Mouse (Mus musculus): Measurements from ENCODE around the gene Lima1. TPM values are rescaled to one million over a fixed set of nuclear protein-coding genes. Genes with fewer than 3 reads are reported as not detected.
"Not testable (repeated sequence)": the region's sequence is repeated elsewhere in the genome, so short reads cannot be mapped to it uniquely, and the experiment has no call there.

The Lima1 gene
- 37.9 and 43.6 TPM in 2 replicates for polyA plus RNA-seq (2015; fragmentation: Nextera tagmentation; extraction: Ambion mirVana)

DNA sequence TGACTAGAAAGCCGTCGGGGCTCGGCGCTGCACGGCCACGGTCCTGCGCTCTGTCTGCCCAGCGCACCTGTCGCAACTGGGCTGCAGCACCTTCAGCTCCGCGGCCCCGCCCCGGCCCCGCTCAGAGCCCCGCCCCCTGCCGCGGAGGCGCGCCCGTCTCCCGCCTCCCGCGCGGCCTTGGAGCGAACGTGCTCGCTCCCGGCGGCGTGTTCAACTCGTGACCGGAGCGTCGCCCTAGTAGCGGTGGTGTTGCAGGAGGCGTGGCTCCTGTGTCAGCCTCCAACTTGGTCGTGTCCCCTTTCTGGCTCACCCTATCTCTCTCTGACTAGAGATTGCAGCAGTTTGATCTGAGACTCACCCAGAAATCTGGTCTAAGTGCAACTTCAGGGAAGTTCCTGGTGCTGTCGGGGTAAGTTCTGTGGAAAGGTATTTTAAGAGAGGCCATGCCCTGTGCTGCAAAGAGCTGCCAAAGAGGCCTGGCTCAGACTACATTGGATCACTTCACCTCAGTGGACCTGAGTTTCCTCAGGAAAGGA is at the start of gene Lima1:
Gene Lima1 (minus strand): TSS at position 123 of the 536 bp plus-strand sequence.
- peak within 1 kb of the TSS; percentile 96 for H3K4me2 ChIP-seq
- H3K27me3 ChIP-seq = no peaks in the 10 kb centered on the region
- peak within 1 kb of the TSS; percentile 56 for H3K27ac ChIP-seq
- WGBS = under 1% methylated on average over 38 of the region's 38 CpGs
- peak within 1 kb of the TSS; percentile 61 for H3K9ac ChIP-seq
- peak within 1 kb of the TSS; percentile 68 for H3K4me3 ChIP-seq
- H3K9me3 ChIP-seq = no peaks in the 10 kb centered on the region
- peaks cover 4% of the 10 kb centered on the region; the same call in 1 of the 2 replicates for H3K4me1 ChIP-seq
- ATAC-seq (ENCODE audit: borderline replicate concordance, extremely low read depth, low FRiP score, low TSS enrichment) = peak; percentile 92
- no peaks in the 10 kb centered on the region for H3K36me3 ChIP-seq

DNA sequence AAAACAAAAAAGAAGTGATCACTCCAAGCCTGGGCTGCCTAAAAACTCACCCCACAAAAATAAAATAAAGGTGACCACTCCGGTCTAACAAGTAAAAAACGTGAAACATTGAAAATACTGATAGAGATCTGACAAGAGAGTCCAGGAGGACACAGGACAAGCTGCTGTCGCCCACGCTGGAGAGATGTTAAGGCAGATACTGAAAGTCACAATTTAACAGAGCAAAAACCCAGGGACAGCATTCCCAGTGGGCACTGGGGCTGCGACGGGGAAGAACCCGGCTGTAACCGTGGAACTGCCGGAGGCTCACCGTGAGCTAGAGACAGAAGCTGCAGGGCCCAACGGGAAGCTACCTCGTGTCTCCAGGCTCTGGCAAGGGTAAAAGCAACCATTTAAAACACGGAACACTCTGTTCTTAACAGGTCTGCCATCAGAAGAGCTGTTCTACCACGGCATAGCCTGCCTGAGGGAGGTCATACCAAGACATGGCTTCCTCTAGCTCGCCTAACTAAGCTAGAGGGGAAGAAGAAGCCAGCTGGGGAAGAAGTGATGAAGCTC is 44.4 kb upstream of the Lima1 start:
- no peak overlapping the region for H3K27ac ChIP-seq
- no peak overlapping the region for H3K4me2 ChIP-seq
- no peaks in the 10 kb centered on the region for H3K27me3 ChIP-seq
- 73% methylated on average over 15 of the region's 15 CpGs for WGBS
- no peak overlapping the region for H3K4me3 ChIP-seq
- ATAC-seq (ENCODE audit: borderline replicate concordance, extremely low read depth, low FRiP score, low TSS enrichment) = no peak
- H3K4me1 ChIP-seq = no peaks in the 10 kb centered on the region
- no peaks in the 10 kb centered on the region for H3K36me3 ChIP-seq
- H3K9ac ChIP-seq = no peak overlapping the region
- no peaks in the 10 kb centered on the region for H3K9me3 ChIP-seq

DNA sequence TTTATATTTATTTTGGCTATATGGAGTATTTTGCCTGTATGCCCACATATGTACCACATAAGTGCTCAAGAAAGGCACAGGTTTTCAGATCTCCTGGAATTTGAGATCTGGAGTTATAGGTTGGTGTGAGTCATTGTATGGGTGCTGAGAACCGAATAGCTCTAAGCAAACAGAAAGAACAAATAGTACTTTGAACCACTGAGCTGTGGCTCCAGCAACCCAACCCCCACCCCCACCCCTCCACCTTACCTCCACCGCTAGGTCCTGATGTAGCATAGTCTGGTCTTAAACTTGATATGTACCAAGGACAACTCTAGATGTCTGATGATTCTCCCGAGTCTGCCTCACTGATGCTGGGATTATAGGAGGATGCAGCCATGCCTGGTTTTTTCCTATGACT is 42.0 kb upstream of the Lima1 start:
- H3K4me3 ChIP-seq = no peak overlapping the region
- H3K4me1 ChIP-seq = no peaks in the 10 kb centered on the region
- ATAC-seq (ENCODE audit: borderline replicate concordance, extremely low read depth, low FRiP score, low TSS enrichment) = no peak
- H3K9ac ChIP-seq = no peak overlapping the region
- no peaks in the 10 kb centered on the region for H3K36me3 ChIP-seq
- H3K9me3 ChIP-seq = no peaks in the 10 kb centered on the region
- no peak overlapping the region for H3K27ac ChIP-seq
- no peak overlapping the region for H3K4me2 ChIP-seq
- H3K27me3 ChIP-seq = no peaks in the 10 kb centered on the region
- WGBS = 65% methylated on average over 3 of the region's 3 CpGs

DNA sequence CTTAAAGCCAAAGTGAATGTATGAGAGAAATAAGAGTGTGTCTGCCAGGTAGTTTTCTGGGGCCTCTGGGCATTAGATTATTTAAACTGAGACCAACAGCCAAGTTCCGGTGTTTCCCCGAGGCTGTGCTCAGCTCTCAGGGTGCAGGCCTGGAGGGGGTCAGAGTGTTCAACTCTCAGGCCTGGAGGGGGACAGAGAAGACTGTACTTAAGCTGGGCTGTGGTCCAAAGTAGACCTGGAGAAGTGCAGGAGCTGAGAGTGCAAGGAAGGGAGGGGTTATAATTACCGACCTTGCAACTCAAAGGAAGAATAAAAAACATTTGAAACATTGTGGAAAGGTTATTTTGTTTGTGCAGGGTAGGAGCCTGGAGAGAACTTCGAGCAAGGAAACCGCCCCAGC is 39.4 kb upstream of the Lima1 start:
- Histone ChIP-seq H3K4me3 (no peak overlapping the region), H3K9ac (no peak overlapping the region), H3K27ac (no peak overlapping the region), H3K4me2 (no peak overlapping the region), H3K9me3 (no peaks in the 10 kb centered on the region), H3K27me3 (no peaks in the 10 kb centered on the region), H3K4me1 (no peaks in the 10 kb centered on the region), H3K36me3 (no peaks in the 10 kb centered on the region)
- no peak for ATAC-seq (ENCODE audit: borderline replicate concordance, extremely low read depth, low FRiP score, low TSS enrichment)
- 60% methylated on average over 5 of the region's 5 CpGs for WGBS

DNA sequence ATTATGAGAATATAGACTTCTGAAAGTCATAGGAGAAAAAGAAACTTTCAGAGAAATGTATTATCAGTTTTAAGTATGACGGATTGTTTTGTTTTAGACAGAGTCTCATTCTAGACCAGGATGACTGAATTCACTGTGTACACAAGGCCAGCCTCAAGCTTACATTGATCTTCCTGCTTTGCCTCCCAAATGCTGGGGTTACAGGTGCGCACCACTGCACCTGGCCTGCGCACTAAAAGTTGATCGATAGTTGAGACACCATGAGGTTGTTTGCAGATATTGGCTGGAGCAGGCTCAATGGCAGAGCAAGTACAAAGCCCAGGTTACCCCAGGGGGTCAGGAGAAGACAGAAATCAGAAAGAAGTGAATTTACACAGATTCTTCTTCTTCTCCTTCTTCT is 36.5 kb upstream of the Lima1 start:
- Histone ChIP-seq H3K4me2 (no peak overlapping the region), H3K4me3 (no peak overlapping the region), H3K9me3 (no peaks in the 10 kb centered on the region), H3K9ac (no peak overlapping the region), H3K4me1 (no peaks in the 10 kb centered on the region), H3K27me3 (no peaks in the 10 kb centered on the region), H3K27ac (no peak overlapping the region), H3K36me3 (no peaks in the 10 kb centered on the region)
- ATAC-seq (ENCODE audit: borderline replicate concordance, extremely low read depth, low FRiP score, low TSS enrichment) = no peak
- 86% methylated on average over 4 of the region's 4 CpGs for WGBS

DNA sequence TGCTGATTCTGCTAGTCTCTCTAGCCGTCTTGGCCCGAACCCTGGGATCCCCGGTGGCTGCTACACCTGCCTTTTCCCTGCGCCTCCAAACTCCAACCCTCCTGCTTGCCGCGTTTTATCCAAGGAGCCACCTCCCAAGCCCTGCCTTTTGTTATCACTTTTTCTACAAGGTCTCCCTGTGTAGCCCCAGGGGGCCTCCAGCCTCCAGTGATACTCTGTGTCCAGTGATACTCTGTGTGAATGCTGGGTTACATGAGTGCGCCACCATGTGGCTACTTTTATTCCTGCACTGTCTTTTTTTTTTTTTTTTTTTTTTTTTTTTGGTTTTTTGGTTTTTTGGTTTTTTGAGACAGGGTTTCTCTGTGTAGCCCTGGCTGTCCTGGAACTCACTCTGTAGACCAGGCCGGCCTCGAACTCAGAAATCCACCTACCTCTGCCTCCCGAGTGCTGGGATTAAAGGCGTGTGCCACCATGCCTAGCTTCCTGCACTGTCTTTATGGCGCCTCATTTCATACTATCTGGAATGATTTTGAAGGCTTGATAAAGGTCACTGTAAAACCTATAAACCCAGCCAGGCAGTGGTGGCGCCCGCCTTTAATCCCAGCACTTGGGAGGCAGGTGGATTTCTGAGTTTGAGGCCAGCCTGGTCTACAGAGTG is 34.2 kb upstream of the Lima1 start:
- H3K9me3 ChIP-seq = not testable (repeated sequence)

DNA sequence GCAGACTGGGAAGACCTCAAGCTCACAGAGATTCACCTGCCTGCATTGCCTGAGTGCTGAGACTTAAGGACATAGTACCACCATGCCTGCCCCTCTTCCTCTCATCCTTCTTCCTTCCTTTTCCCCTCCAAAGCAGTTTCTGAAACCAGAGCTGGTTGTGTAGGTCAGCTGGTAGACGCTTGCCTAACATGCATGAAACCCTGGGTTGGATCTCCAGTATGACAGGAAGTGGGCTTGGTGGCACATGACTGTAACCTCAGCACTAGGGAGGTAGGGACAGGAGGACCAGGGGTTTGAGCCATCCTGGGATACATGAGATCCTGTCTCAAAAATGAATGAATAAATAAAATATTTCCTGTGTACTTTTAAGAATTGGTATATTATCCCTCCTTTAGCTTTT is 32.3 kb upstream of the Lima1 start:
- no peaks in the 10 kb centered on the region for H3K36me3 ChIP-seq
- no peaks in the 10 kb centered on the region for H3K27me3 ChIP-seq
- H3K4me3 ChIP-seq = no peak overlapping the region
- H3K4me2 ChIP-seq = no peak overlapping the region
- no peak for ATAC-seq (ENCODE audit: borderline replicate concordance, extremely low read depth, low FRiP score, low TSS enrichment)
- WGBS = 48% methylated on average over 1 of the region's 1 CpGs
- H3K27ac ChIP-seq = no peak overlapping the region
- H3K9me3 ChIP-seq = no peaks in the 10 kb centered on the region
- peaks cover 5% of the 10 kb centered on the region; the same call in 1 of the 2 replicates for H3K4me1 ChIP-seq
- no peak overlapping the region for H3K9ac ChIP-seq

More for the DNA sequence above, 34.2 kb upstream of the Lima1 start:
- not testable (repeated sequence) for H3K4me3 ChIP-seq; ATAC-seq (ENCODE audit: borderline replicate concordance, extremely low read depth, low FRiP score, low TSS enrichment); H3K27ac ChIP-seq; H3K9ac ChIP-seq; H3K4me1 ChIP-seq; H3K36me3 ChIP-seq; H3K27me3 ChIP-seq; H3K4me2 ChIP-seq
- 36% methylated on average over 14 of the region's 14 CpGs for WGBS

DNA sequence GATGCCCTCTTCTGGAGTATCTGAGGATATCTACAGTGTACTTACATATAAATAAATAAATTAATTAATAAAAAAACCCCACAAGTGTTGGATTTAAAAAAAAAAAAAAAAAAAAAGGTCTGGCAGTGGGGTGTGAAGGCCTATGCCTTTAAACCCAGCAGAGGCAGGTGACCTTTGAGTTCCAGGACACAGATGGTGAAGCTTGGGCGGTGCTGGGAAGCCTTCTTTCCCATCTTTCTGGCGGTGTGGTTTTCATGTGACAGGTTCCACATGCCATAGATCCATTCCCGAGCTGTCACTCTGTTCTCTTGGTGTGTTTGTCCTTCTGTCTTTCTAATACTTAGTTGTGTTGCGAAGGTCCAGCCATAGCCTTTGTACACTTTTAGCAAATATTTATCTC is 31.8 kb upstream of the Lima1 start:
- Histone ChIP-seq H3K9me3 (no peaks in the 10 kb centered on the region), H3K9ac (no peak overlapping the region), H3K27me3 (no peaks in the 10 kb centered on the region), H3K27ac (no peak overlapping the region), H3K4me1 (peaks cover 5% of the 10 kb centered on the region; the same call in 1 of the 2 replicates), H3K4me3 (no peak overlapping the region), H3K4me2 (no peak overlapping the region), H3K36me3 (no peaks in the 10 kb centered on the region)
- WGBS = 61% methylated on average over 4 of the region's 4 CpGs
- no peak for ATAC-seq (ENCODE audit: borderline replicate concordance, extremely low read depth, low FRiP score, low TSS enrichment)

DNA sequence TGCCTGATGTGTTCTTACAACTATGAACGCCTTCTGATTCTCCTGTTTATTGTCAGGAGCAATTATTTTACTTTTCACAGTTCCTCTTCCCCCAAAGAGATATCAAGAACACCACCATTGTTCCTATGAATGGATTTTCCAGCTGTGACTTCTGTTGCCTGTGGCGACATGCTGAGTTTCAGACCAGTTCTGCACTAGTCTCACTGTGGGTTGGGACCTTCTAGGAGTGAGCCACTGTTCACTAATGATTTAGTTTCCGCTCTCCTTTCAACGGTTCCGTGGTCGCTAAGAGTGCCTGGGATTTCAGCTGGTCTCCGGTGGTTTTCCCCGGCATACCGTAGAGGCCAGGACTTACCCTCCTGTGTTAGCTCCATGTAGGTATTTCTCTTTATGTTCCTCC is 29.6 kb upstream of the Lima1 start:
- no peak for ATAC-seq (ENCODE audit: borderline replicate concordance, extremely low read depth, low FRiP score, low TSS enrichment)
- Histone ChIP-seq H3K4me3 (no peak overlapping the region), H3K27me3 (no peaks in the 10 kb centered on the region), H3K9me3 (no peaks in the 10 kb centered on the region), H3K36me3 (no peaks in the 10 kb centered on the region), H3K4me2 (no peak overlapping the region), H3K27ac (no peak overlapping the region), H3K9ac (no peak overlapping the region), H3K4me1 (peaks cover 5% of the 10 kb centered on the region; the same call in 1 of the 2 replicates)
- 84% methylated on average over 9 of the region's 9 CpGs for WGBS

DNA sequence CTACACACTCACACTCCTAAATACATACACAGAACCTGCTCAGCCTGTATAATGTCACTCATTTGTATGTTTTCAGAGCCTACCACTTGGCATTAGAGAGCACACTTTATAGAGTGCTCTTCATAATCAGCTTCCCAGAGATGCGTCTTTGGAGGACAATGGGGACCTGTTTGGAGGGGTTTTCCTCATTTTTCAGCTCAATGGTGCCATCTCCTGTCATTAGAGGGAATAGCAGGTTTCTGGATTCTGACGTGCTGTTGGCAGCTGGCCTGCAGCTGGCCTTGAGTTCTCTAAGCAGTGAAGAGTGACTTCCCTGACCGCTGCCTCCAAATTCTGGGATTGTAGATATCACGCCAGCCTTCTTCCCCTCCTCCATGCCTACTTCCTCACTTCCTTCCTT is 29.1 kb upstream of the Lima1 start:
- no peak overlapping the region for H3K4me2 ChIP-seq
- H3K27ac ChIP-seq = no peak overlapping the region
- peaks cover 5% of the 10 kb centered on the region; the same call in 1 of the 2 replicates for H3K4me1 ChIP-seq
- H3K4me3 ChIP-seq = no peak overlapping the region
- no peaks in the 10 kb centered on the region for H3K36me3 ChIP-seq
- WGBS = 3% methylated on average over 4 of the region's 4 CpGs
- ATAC-seq (ENCODE audit: borderline replicate concordance, extremely low read depth, low FRiP score, low TSS enrichment) = peak; percentile 52; the same call in 1 of the 2 replicates
- H3K27me3 ChIP-seq = no peaks in the 10 kb centered on the region
- H3K9me3 ChIP-seq = no peaks in the 10 kb centered on the region
- no peak overlapping the region for H3K9ac ChIP-seq

DNA sequence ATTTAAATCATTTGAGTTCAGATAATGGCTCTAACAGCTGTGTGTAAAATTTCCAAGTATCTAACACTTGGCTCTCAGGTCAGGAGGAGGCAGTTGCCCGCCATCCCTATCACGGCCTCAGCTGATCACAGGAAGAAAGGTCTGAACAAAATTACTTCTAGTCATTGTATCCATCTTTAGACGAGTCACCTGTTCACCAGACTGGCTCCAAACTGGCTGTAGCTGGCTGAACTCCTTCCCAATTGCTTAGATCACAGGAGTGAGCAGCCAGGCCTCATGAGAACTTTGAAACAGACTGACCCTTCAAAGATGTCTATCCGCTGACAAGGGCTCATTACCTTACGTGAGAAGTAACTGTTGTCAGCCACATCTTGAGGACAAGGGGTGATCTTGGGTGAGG is 28.0 kb upstream of the Lima1 start:
- Histone ChIP-seq H3K9me3 (no peaks in the 10 kb centered on the region), H3K9ac (no peak overlapping the region), H3K4me2 (no peak overlapping the region), H3K4me1 (peaks cover 5% of the 10 kb centered on the region; the same call in 1 of the 2 replicates), H3K4me3 (no peak overlapping the region), H3K27me3 (no peaks in the 10 kb centered on the region), H3K36me3 (no peaks in the 10 kb centered on the region), H3K27ac (no peak overlapping the region)
- no peak for ATAC-seq (ENCODE audit: borderline replicate concordance, extremely low read depth, low FRiP score, low TSS enrichment)
- WGBS = 72% methylated on average over 5 of the region's 5 CpGs

DNA sequence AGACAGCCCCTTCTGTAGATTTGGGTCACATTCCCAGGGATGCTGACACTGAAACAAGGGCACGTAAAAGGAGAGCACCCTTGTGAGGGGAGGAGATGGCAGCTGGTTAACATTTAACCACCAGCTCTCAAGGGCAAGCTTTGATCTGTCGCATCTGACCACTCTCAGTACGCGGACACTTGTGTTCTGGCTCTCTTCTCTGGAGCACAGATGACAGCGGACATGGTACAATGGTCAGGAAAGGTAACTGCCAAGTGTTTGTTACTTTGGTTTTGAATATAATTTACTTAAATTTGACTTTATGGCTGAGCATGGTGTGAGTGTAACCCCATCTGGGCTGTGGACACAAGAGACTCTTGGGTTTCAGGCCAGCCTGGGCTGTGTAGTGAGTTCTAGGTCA is 27.5 kb upstream of the Lima1 start:
- H3K9ac ChIP-seq = no peak overlapping the region
- ATAC-seq (ENCODE audit: borderline replicate concordance, extremely low read depth, low FRiP score, low TSS enrichment) = no peak
- H3K36me3 ChIP-seq = no peaks in the 10 kb centered on the region
- H3K4me3 ChIP-seq = no peak overlapping the region
- H3K9me3 ChIP-seq = no peaks in the 10 kb centered on the region
- WGBS = 65% methylated on average over 5 of the region's 5 CpGs
- H3K27me3 ChIP-seq = no peaks in the 10 kb centered on the region
- no peak overlapping the region for H3K27ac ChIP-seq
- peaks cover 5% of the 10 kb centered on the region; the same call in 1 of the 2 replicates for H3K4me1 ChIP-seq
- H3K4me2 ChIP-seq = no peak overlapping the region

Measured in lung, embryonic 15.5 days (tissue).